Mouse (Mus musculus): ENCODE results near the gene Calm2.

DNA sequence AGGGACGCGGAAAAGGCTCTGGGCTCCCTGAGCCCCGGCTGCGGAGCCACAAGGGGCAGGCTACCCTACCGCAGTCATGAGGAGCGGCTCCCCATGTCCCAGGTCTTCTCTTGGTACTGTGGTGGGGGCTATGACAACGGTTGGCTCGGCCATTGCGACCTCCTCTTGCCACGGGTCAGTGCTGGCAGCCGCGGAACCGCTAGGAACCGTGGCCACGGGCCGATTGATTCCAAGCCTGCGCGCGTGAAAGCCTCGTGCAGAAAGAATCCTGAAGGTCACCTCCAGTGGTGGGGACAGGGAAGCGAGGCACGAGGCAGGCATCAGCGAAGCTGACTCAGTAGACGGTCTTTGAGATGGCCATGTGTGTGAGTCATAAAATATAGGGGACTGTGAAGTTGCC, 19.2 kb downstream of the Calm2 start, which contains the start of gene Stpg4:
- TF ChIP-seq EP300 (IDR thresholded peaks at IDR 0.05; ENCODE audit: low read depth) (no peak), CTCF (IDR thresholded peaks at IDR 0.05; ENCODE audit: low read depth) (no peak)

All from liver, postnatal 0 days (tissue).